Mouse (Mus musculus): Measurements from ENCODE around the gene Ripor2.

The Ripor2 gene

GRCm38 (mm10) chr13:24604096-24604495 lies 22.1 kb downstream of the Ripor2 start:
- TF ChIP-seq GATA4 (IDR thresholded peaks at IDR 0.05; ENCODE audit: insufficient replicate concordance, low read length): no peak

GRCm38 (mm10) chr13:24604761-24605591 lies 23.0 kb downstream of the Ripor2 start:
- no peak for TF ChIP-seq GATA4 (IDR thresholded peaks at IDR 0.05; ENCODE audit: insufficient replicate concordance, low read length)

- TF ChIP-seq GATA4 (IDR thresholded peaks at IDR 0.05; ENCODE audit: insufficient replicate concordance, low read length): no peak
Measured at GRCm38 (mm10) chr13:24605755-24606154, 23.8 kb downstream of the Ripor2 start.

GRCm38 (mm10) chr13:24607961-24608360 lies 26.0 kb downstream of the Ripor2 start:
- TF ChIP-seq GATA4 (IDR thresholded peaks at IDR 0.05; ENCODE audit: insufficient replicate concordance, low read length): no peak

- no peak for TF ChIP-seq GATA4 (IDR thresholded peaks at IDR 0.05; ENCODE audit: insufficient replicate concordance, low read length)
Measured at GRCm38 (mm10) chr13:24608709-24609108, 26.7 kb downstream of the Ripor2 start.

- TF ChIP-seq GATA4 (IDR thresholded peaks at IDR 0.05; ENCODE audit: insufficient replicate concordance, low read length): no peak
Measured at GRCm38 (mm10) chr13:24610883-24611282, 28.9 kb downstream of the Ripor2 start.

- TF ChIP-seq GATA4 (IDR thresholded peaks at IDR 0.05; ENCODE audit: insufficient replicate concordance, low read length): no peak
Measured at GRCm38 (mm10) chr13:24613031-24613430, 31.0 kb downstream of the Ripor2 start.

- TF ChIP-seq GATA4 (IDR thresholded peaks at IDR 0.05; ENCODE audit: insufficient replicate concordance, low read length): no peak
Measured at GRCm38 (mm10) chr13:24613433-24613832, 31.4 kb downstream of the Ripor2 start.

- no peak for TF ChIP-seq GATA4 (IDR thresholded peaks at IDR 0.05; ENCODE audit: insufficient replicate concordance, low read length)
Measured at GRCm38 (mm10) chr13:24613927-24614780, 32.2 kb downstream of the Ripor2 start.

GRCm38 (mm10) chr13:24615921-24616565 lies 34.1 kb downstream of the Ripor2 start:
- TF ChIP-seq GATA4 (IDR thresholded peaks at IDR 0.05; ENCODE audit: insufficient replicate concordance, low read length): no peak

- no peak for TF ChIP-seq GATA4 (IDR thresholded peaks at IDR 0.05; ENCODE audit: insufficient replicate concordance, low read length)
Measured at GRCm38 (mm10) chr13:24616645-24617044, 34.7 kb downstream of the Ripor2 start.

- no peak for TF ChIP-seq GATA4 (IDR thresholded peaks at IDR 0.05; ENCODE audit: insufficient replicate concordance, low read length)
Measured at GRCm38 (mm10) chr13:24617076-24617798, 35.2 kb downstream of the Ripor2 start.

- no peak for TF ChIP-seq GATA4 (IDR thresholded peaks at IDR 0.05; ENCODE audit: insufficient replicate concordance, low read length)
Measured at GRCm38 (mm10) chr13:24617799-24618130, 35.8 kb downstream of the Ripor2 start.

- TF ChIP-seq GATA4 (IDR thresholded peaks at IDR 0.05; ENCODE audit: insufficient replicate concordance, low read length): no peak
Measured at GRCm38 (mm10) chr13:24619711-24620110, 37.7 kb downstream of the Ripor2 start.

- TF ChIP-seq GATA4 (IDR thresholded peaks at IDR 0.05; ENCODE audit: insufficient replicate concordance, low read length): no peak
Measured at GRCm38 (mm10) chr13:24620439-24620838, 38.5 kb downstream of the Ripor2 start.
